Comparison of ENCODE assay signal across 1 mouse cellular context in the genomic region with DNA sequence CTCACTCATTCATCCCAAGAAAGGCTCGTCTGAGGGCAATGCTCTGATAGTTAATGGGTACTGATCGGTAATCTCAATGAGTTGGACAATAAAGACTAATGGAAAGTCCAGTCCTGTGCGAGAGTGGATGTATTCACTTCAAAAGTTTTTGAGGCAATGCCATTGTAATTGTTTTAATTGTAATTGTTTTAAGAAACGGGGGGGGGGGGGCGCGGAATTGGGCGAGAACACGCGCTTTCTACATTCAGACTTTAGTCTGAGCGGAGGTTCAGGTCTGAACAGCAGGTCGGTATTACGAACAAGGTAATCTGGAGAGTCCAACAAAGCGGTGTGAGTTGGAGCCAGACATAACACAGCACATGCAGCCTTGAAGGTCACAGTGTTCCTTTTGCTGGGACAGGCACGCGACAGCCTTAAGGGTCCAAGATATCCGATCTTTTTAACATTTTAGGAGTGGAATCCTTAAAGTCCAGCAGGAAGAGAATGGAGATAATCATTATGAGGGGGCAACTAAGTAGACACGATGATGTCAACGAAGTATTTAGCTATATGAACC.
TF ChIP-seq lines count a peak whose summit lies in the region.

No protein-coding gene starts in this region.

TF ChIP-seq in CH12.LX, 34 proteins besides CTCF, POLR2A, EP300 and RAD21:
- no peak for TF ChIP-seq TBP (conservative IDR thresholded peaks at IDR 0.05; ENCODE audit: low read depth, low read length)
- no peak for TF ChIP-seq CHD2 (IDR thresholded peaks at IDR 0.05; ENCODE audit: low read length)
- 0 out of 2 replicates have a peak, but pooled peaks have one; percentile 9 for TF ChIP-seq POLR2AphosphoS2 (IDR thresholded peaks at IDR 0.05; ENCODE audit: low read depth, low read length)
- TF ChIP-seq JUND (conservative IDR thresholded peaks at IDR 0.05; ENCODE audit: low read depth, low read length) = no peak
